Mouse (Mus musculus) cerebellum, adult 2 months (tissue): ENCODE data around the gene Gtdc1.

Experiments used
- CTCF ChIP-seq: fragments of 200-500 bp; IDR thresholded peaks from 2 replicates; pipeline ENCODE4 v1.5.1; 2011; ENCODE audit warnings: low read depth, mild to moderate bottlenecking, control low read depth, low read length, moderate library complexity, borderline replicate concordance; ENCODE audit not compliant: insufficient read depth
- POLR2A ChIP-seq: fragments of 200-500 bp; IDR thresholded peaks from 2 replicates; pipeline ENCODE4 v1.6.1; 2011; ENCODE audit warnings: low read length, control low read depth, borderline replicate concordance; ENCODE audit not compliant: insufficient read depth

GRCm38 (mm10) chr2:44920471-44920870 is 7.0 kb downstream of the Gtdc1 start:
- TF ChIP-seq CTCF (no peak), POLR2A (no peak)
